Mouse (Mus musculus): ENCODE data around the gene St8sia1.

Gene St8sia1

DNA sequence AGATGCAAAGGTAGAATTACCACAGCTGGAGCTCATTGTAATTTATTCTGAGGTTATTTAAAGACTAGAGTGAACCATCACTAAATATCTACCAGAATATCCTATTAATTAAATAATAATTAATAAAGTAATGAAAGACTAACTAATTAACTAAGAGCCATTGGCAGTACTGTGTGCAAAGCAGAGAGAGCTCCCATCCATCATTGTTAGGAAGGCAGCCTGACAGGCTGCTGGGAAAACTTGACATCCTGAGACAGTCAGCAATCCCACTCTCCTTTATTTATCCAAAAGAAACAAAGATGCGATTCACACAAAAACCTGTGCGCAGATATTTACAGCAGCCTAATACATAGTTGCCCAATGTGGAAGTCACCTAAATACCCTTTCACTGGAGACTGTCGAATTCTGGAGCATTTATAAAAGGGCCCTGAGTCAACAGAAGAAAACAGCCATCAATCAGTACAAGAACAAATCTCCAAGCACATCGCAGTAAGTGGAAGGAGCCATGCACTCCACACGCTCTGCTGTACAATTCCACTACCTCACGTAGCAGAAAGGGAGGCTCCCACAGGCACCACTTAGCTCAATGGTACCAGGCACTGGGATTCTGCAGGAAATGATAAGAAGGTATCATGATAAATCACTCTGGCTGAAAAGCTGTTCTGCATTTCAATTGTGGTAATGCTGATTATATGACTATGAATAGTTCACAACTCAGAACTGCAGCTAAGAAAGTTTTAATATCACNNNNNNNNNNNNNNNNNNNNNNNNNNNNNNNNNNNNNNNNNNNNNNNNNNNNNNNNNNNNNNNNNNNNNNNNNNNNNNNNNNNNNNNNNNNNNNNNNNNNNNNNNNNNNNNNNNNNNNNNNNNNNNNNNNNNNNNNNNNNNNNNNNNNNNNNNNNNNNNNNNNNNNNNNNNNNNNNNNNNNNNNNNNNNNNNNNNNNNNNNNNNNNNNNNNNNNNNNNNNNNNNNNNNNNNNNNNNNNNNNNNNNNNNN, 15.7 kb upstream of the St8sia1 start:
- DNase-seq (ENCODE audit: extremely low spot score): peak; percentile 26

GRCm38 (mm10) chr6:142977221-142977620, 13.0 kb upstream of the St8sia1 start:
- DNase-seq (ENCODE audit: extremely low spot score): no peak

DNA sequence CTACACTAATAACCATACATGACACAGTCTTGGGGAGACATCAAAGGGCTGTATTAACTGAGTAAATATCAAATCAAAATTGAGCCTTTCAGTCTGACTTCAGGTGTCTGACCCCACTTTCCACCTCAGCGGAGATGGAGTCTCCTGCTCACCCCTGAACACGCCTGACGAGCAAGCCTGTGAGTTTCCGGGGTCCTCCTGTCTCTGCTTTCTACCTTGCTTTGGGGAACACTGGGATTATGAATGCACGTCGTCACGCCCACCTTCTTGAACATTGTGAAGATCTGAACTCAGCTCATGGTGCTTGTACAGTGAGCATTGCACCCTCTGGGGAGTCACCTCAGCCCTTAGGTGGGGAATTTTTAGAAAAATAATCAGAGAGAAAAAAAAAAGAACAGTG, 9.0 kb upstream of the St8sia1 start:
- no peak for DNase-seq (ENCODE audit: extremely low spot score)

GRCm38 (mm10) chr6:142972205-142972604, 8.0 kb upstream of the St8sia1 start:
- DNase-seq (ENCODE audit: extremely low spot score): no peak

DNA sequence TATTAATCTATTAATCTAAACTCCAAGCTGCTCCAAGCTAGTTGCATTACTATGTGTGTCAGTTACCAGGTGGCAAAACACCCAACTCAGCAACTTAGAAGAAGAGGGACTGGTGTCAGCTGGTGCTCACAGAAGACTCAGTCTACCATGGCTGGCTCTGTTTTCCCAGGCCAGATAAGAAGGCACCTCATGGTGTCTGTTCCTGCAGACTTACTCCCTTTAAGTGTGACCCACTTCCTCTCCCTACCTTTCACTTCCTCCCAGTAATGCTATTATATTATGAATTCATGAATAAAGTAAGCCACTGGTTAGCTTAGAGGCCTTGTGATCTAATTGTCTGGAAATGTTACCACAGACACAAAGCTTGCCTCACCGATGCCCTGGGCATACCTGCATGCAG, 3.2 kb upstream of the St8sia1 start:
- no peak for DNase-seq (ENCODE audit: extremely low spot score)

GRCm38 (mm10) chr6:142964531-142965385, 506 bp upstream of the St8sia1 start:
- peak; percentile 81 for DNase-seq (ENCODE audit: extremely low spot score)

DNA sequence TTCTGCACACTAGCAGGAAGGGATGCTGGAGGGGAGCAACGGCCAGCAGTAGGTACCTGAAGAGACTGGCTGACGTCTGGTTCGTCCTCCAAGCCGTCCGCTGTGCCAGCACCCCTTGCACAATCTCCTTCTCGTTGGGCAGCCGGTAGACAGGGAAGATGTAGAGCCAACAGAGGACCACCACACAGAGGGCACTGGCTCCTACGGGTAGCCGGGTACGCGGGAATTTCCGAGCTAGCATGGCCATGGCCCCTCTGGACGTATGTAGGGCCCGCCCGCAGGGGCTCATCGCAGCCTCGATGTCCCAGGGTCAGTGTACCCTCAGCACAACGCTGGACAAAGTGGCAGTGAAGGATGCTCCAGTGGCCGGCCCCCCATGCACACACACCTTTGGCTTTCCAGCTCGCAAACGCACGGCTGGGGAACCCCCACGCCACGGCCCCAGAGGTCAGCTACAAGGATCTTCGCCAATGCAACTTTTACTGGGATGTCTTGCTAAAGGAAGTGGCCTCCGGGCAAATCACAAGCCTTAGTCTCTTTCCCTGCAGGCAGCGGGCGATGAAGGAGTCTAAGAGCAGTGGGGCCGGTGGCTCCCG, 674 bp downstream of the St8sia1 start:
- DNase-seq (ENCODE audit: extremely low spot score): no peak

GRCm38 (mm10) chr6:142962881-142963280, 1.4 kb downstream of the St8sia1 start:
- no peak for DNase-seq (ENCODE audit: extremely low spot score)

DNA sequence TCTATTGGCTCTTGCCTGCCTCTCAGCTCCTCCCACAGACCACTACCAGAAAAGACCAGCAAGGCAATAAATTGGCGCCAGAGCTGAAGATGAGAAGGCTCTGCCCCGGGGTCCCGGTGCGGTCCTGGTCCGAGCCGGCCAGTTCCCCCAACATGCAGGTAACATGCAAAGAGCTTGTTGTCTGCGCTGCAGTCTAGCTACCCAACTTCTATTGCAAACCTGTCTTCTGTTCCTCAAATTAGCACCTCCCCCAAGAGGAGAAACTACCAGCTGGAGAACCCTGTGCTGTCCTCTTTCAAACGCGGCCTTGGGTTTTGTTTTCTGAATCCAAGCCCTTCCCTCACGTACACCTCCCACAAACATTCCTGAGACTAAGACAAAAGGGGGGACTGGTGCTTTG, 1.8 kb downstream of the St8sia1 start:
- DNase-seq (ENCODE audit: extremely low spot score): no peak

DNA sequence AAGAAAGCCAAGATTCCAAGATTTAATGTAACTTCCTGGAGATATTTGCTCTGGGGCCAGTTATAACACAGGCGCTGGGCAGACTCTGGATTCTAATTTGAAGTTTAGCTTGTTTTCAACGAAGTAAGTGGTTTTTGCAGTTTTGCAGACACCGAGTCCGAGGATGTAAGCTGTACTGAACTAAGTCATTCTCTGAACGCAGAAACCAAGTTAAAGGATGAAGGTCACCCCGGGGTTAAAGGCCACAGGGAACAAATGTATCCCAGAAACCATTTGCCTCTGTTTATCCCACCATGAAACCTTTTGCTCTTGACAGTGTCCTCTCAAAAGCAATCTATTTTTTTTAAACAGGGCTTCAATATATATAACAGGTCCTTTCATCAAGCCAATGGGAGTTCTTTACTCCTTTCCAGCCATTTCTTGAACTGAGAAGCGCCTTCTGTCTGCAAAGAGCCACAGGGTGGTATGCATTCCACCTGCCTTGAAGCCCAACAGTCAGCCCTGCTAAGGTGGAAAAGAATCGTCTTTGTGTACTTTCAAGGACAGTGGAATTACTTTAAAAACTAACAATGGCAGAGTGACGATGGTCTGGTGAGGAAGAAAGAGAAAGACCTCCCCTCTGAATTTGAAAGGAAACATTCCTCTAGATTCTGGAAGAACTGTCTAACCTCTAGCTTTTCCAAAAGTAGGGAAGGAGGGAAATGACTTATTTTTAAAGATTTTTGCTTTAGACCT, 2.4 kb downstream of the St8sia1 start:
- DNase-seq (ENCODE audit: extremely low spot score): no peak

DNA sequence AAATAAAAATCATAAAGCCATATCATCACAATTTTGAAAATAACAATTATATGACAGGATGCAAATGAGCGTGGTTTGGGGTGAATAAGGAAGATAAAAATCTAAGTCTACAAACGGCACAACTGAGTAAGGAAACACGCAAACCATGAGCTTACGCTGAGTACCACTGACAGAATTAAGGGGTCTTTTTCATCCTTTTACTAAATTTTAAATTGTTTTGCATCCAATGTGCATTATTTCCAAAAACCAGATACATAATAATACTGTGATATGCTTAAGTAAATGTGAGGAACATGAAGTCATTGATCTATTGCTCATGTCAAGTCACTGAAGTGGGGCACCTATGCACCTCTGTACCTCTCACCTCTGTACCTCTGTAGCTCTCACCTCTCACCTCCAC, 7.7 kb downstream of the St8sia1 start:
- DNase-seq (ENCODE audit: extremely low spot score): no peak

DNA sequence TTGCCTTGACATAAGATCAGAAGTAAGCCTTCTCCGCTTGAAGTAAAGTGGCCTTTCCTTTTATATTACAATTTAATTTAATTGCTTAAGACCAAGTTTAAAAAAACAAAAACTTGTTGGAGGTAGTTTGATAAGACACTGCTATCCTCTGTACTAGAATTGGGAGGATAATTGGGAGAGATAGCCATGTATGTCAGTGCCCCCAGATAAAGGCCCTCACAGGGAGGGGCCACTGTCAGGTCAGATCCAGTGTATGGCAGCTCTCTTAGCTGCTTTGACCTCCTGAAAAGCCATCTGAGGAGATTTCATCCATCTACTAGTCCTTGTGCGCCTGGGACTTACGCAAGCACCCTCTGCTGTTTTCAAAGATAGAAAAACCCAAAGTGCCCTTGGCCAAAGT, 9.0 kb downstream of the St8sia1 start:
- no peak for DNase-seq (ENCODE audit: extremely low spot score)

DNA sequence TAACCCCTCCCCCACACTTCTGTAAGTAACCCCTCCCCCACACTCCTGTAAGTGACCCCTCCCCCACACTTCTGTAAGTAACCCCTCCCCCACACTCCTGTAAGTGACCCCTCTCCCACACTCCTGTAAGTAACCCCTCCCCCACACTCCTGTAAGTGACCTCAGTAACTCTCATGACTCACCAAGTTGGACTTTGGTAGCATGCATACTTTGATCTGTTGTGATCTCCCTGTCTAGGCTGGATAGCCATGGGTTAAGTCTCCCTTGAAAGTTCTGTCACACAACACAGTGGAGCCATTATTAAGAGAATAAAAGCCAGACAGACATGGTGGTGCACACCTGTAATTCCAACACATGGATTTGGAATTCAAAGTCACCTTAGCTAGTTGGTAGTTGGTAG, 11.1 kb downstream of the St8sia1 start:
- no peak for DNase-seq (ENCODE audit: extremely low spot score)

- DNase-seq (ENCODE audit: extremely low spot score): no peak
Observed at GRCm38 (mm10) chr6:142952361-142952954, 11.8 kb downstream of the St8sia1 start.

DNA sequence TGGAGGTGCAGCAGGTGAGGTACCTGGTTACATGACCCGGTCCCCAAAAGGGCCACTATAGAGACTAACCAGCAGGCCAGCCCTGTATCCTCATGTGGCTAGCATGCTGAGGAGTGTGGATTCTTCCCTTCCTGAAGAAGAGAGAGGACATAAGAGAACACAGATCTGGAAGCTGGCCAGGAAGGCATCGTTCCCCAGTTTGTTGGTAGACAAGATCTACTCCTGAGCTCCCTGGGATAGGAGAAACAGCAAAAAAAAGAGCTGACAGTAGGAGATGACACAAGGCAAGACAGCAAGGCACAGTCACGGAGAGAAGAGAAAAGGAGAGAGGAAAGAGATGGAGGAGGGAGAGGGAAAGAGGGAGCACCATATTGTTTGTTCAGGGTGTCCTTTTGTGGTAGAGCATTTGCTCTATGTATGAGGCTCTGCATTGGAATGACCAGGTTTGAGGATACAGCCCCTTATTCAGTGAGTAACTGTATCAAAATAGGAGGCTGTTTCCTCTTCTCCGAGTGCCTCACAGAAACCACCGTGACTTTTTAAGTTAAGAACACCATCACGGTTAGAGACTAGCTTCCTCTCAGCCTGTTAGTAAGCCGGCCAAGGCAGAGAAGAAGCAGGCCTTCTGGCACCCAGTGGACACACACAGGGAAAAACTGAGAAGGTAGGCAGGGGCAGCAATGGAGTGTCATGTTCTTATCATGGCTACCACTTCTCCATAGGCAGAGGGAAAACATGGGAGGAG, 12.5 kb downstream of the St8sia1 start:
- DNase-seq (ENCODE audit: extremely low spot score): no peak

DNA sequence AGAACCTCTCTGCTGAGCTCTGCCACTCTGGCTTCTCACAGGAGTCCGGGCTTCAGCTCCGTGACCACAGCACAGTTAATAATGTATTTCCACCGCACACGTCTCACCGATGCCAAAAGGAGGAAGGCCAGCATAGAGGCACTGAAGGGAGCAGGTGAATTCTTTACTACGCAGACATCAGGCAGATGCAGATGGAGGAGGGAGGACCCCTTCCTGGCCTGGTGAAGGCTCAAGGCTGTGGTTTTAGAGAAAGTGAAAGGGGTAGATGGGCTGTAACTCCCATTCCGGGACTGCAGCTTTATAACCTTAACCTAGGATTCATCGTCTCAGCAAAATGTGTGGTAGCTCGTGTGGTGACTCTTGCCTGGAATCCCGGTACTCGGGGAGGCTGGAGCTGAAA, 13.9 kb downstream of the St8sia1 start:
- no peak for DNase-seq (ENCODE audit: extremely low spot score)

GRCm38 (mm10) chr6:142948955-142949357, 15.3 kb downstream of the St8sia1 start:
- DNase-seq (ENCODE audit: extremely low spot score): no peak

GRCm38 (mm10) chr6:142947029-142947428, 17.2 kb downstream of the St8sia1 start:
- DNase-seq (ENCODE audit: extremely low spot score): no peak

DNA sequence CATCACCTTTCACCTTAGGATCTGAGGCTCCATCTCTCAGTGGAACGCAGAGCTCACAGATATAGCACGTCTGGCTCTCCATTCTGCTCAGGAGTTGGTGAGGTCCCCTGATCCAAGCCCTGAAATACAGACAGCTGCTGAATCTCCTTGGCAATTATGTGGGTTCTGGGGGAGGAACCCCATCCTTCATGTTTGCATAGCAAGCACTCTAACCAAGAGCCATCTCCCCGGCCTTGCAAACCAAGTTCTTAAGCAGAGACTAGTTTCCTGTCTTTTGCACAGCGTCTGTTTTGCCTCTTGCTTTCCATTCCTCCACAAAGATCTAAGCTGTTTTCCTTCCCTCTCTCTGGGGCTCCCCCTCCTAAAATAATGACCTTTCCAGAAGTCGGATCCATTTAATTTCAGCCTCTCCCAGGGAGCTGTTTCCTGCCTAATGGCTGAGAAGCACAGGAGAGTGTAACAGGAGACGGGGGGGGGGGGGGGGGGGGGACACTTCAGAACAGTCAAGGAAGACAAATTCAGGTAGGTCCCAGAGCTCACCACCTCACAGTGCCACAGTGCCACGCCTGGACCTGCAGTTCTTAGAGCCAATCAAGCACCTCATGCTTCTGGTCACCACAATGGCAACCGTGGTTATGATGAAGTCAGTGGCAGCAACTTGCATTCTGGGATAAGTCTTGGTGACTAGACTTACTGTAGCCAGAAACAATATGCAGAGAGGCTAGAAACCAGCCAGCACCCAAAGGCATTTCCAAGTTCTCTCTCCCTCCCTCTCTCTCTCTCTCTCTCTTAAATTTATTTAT, 18.0 kb downstream of the St8sia1 start:
- DNase-seq (ENCODE audit: extremely low spot score): peak; percentile 27

DNA sequence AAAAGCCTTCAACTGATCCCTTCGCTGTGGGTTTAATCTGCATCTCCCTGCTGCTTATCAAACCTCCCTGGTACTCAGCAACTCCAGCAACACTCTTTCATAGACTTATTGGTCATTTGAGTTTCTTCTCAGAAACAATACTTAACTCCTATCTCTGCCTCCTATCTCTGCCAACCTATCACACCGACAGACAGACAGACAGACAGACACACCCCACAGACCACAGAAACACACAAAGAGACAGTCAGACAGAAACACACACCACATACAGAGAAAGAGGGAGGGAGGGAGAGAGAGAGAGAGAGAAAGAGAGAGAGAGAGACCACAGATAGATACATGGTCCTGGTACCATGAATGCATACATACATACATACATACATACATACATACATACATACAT, 18.8 kb downstream of the St8sia1 start:
- DNase-seq (ENCODE audit: extremely low spot score): no peak
